Mouse (Mus musculus) hindbrain, postnatal 0 days (tissue): ENCODE data around the gene Pde4b. TPM values are rescaled to one million over a fixed set of nuclear protein-coding genes. Genes with fewer than 3 reads are reported as not detected.
A peak's percentile ranks its signal among the peaks of the same experiment; 100 is the strongest.

ENCODE experiments used
- ATAC-seq: fragments of 200-750 bp; cut with Nextera tagmentation; 2 replicates; pipeline ENCODE4 v1.8.0; 2017; ENCODE audit warnings: mild to moderate bottlenecking, moderate TSS enrichment, moderate library complexity
- DNase-seq: peaks from one replicate; pipeline ENCODE4 v3.0.0-alpha.2; 2015; ENCODE audit warnings: low spot score
- H3K27ac ChIP-seq: fragments of 300-500 bp; sonication (generic); 2 replicates; pipeline ENCODE4 v1.5.1; 2014; ENCODE audit warnings: mild to moderate bottlenecking
- H3K27me3 ChIP-seq: fragments of 300-500 bp; sonication (generic); 2 replicates; pipeline ENCODE4 v1.6.1; 2014; ENCODE audit warnings: low read length, mixed read lengths; ENCODE audit not compliant: insufficient read depth
- H3K36me3 ChIP-seq: fragments of 300-500 bp; sonication (generic); 2 replicates; pipeline ENCODE4 v1.6.1; 2014; ENCODE audit warnings: low read length, mixed read lengths; ENCODE audit not compliant: insufficient read depth
- H3K4me1 ChIP-seq: fragments of 300-500 bp; sonication (generic); 2 replicates; pipeline ENCODE4 v1.6.1; 2014; ENCODE audit warnings: antibody characterized with exemption, low read length, mixed read lengths; ENCODE audit not compliant: insufficient read depth
- H3K4me2 ChIP-seq: fragments of 300-500 bp; sonication (generic); 2 replicates; pipeline ENCODE4 v1.6.1; 2014; ENCODE audit warnings: low read depth, mild to moderate bottlenecking, low read length, moderate library complexity, mixed read lengths
- H3K4me3 ChIP-seq: fragments of 300-500 bp; sonication (generic); 2 replicates; pipeline ENCODE4 v1.5.1; 2014; ENCODE audit warnings: low read length
- H3K9ac ChIP-seq: fragments of 300-500 bp; sonication (generic); replicated peaks from 2 replicates; pipeline ENCODE4 v1.6.1; 2014; ENCODE audit warnings: mild to moderate bottlenecking, low read length, moderate library complexity, mixed read lengths
- H3K9me3 ChIP-seq: fragments of 300-500 bp; sonication (generic); 2 replicates; pipeline ENCODE4 v1.6.1; 2016; ENCODE audit warnings: low read length, mixed read lengths
- CTCF ChIP-seq: IDR thresholded peaks from 2 replicates; pipeline ENCODE4 v1.5.1; 2016; ENCODE audit warnings: antibody characterized with exemption, control low read depth, low read depth
- WGBS: fragments of 180-500 bp; shearing (Covaris S2); extraction: QIAGEN DNeasy Blood & Tissue Kit; methylation state at CpG from one replicate; pipeline ENCODE4 v1.1.7; 2014; 5-methylcytosine and 5-hydroxymethylcytosine counted together
- polyA plus RNA-seq: library from polyadenylated mRNA; unstranded; fragments of >200 nt; fragmentation: Nextera tagmentation; extraction: Ambion mirVana; gene quantifications from 2 replicates; pipeline ENCODE4 v1.2.1, GENCODE M21; 2015
- total RNA-seq: library from RNA; depleted of rRNA; stranded (reverse); fragments of >200 nt; gene quantifications from 2 replicates; pipeline ENCODE4 v1.2.3, GENCODE M21; 2014

Pde4b gene
- total and polyA plus RNA-seq, 2 experiments from 2014 or later, result 46.8 to 62.5 TPM

DNA sequence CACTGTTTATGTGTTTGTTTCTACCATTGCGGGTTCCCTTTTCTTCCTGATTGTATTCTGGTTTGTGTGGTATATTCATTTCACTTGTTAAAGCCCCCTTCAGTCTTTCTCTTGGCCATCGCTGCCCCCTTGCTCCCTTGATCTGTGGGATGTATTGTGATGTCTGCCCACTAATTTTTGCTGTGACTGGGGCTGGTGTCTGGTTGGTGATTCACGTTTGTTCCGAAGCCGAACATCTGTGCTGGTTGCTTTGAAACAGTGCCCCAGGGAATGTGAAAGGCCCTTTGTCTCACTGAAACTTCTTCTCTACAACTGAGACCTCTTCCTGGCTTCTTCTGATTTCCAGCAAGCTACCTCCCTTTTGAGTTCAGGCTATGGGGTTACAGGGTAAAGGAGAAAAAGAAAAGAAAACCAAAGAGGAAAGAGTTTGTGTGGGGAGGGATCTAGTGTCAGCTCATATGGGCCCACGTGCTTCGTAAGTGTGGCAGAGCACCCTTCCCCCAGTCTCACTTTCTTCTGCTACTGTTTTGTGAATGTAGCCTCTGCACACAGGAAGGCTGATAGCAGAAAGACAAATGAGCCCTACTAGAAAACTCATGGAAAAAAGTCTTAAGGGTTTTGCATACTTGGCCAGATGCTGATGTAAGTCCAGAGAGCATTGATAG is 396.1 kb downstream of the Pde4b start:
- ATAC-seq (no peak), DNase-seq (no peak)
- Histone ChIP-seq H3K4me3 (no peak overlapping the region), H3K9me3 (no peaks in the 10 kb centered on the region), H3K27ac (no peak overlapping the region), H3K36me3 (no peaks in the 10 kb centered on the region), H3K4me2 (no peak overlapping the region), H3K27me3 (no peaks in the 10 kb centered on the region), H3K9ac (no peak overlapping the region), H3K4me1 (no peaks in the 10 kb centered on the region)
- TF ChIP-seq CTCF, result no peak
- 37% methylated on average over 7 of the region's 7 CpGs for WGBS

DNA sequence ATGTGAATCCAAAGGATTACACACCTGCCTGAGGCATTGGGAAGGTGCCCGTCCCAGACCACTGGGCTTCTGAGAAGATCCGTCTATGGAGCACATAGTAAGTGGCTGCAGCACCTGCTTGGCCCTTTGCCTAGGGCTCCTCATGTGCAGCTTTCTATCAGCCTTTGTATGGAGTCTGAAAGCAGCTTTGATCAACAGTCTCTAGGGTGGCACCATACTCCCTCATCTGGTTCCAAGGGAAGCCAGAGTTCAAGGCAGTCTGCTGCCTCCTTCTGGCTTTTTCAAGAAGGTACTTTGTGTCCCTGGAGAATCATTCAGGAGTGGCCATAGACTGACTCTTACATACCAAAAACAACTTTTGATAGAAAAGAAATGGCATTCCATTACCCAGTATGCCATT is 397.4 kb downstream of the Pde4b start:
- Histone ChIP-seq H3K36me3 (no peaks in the 10 kb centered on the region), H3K4me2 (no peak overlapping the region), H3K27ac (no peak overlapping the region), H3K4me3 (no peak overlapping the region), H3K4me1 (no peaks in the 10 kb centered on the region), H3K9ac (no peak overlapping the region), H3K9me3 (no peaks in the 10 kb centered on the region), H3K27me3 (no peaks in the 10 kb centered on the region)
- DNase-seq (peak; percentile 50), ATAC-seq (peak; percentile 48; the same call in 1 of the 2 replicates)
- TF ChIP-seq CTCF, result peak; percentile 39
- WGBS, result 68% methylated on average over 2 of the region's 2 CpGs

GRCm38 (mm10) chr4:102486134-102486920 is 399.0 kb downstream of the Pde4b start:
- Histone ChIP-seq H3K4me1 (no peaks in the 10 kb centered on the region), H3K36me3 (no peaks in the 10 kb centered on the region), H3K4me3 (no peak overlapping the region), H3K27ac (no peak overlapping the region), H3K27me3 (no peaks in the 10 kb centered on the region), H3K4me2 (no peak overlapping the region), H3K9ac (no peak overlapping the region), H3K9me3 (no peaks in the 10 kb centered on the region)
- DNase-seq (peak; percentile 67), ATAC-seq (0 out of 2 replicates have a peak, but pooled peaks have one; percentile 61)
- 33% methylated on average over 4 of the region's 4 CpGs for WGBS
- TF ChIP-seq CTCF, result peak; percentile 65

GRCm38 (mm10) chr4:102486921-102487240 is 399.5 kb downstream of the Pde4b start:
- Histone ChIP-seq H3K4me1 (no peaks in the 10 kb centered on the region), H3K36me3 (no peaks in the 10 kb centered on the region), H3K4me2 (no peak overlapping the region), H3K27ac (no peak overlapping the region), H3K9ac (no peak overlapping the region), H3K27me3 (no peaks in the 10 kb centered on the region), H3K4me3 (no peak overlapping the region), H3K9me3 (no peaks in the 10 kb centered on the region)
- TF ChIP-seq CTCF, result no peak
- DNase-seq (no peak), ATAC-seq (no peak)
- WGBS, result 64% methylated on average over 3 of the region's 3 CpGs

DNA sequence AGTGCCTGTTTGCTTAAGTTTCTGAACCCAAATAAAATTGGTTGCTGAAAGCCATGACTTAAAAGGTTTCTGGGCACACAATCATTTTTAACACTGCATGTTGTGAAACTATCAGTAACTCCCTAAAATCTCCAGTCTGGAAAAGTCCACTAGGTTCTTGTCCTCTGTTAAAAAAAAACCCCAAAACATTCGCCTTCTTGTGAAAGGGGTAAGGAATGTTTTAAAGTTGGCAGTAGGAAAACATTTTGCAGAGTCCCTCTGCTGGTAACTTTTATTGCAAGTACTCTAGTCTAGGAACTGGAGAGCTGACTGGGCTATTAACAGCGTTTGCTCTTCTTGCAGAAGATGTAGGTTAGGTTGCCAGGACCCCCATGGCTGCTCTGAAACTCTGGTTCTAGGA is 400.7 kb downstream of the Pde4b start:
- no peak for ATAC-seq
- H3K9me3 ChIP-seq, result no peaks in the 10 kb centered on the region
- WGBS, result 38% methylated on average over 2 of the region's 2 CpGs
- peak; percentile 43 for TF ChIP-seq CTCF
- H3K4me2 ChIP-seq, result no peak overlapping the region
- no peaks in the 10 kb centered on the region for H3K4me1 ChIP-seq
- no peak overlapping the region for H3K27ac ChIP-seq
- no peaks in the 10 kb centered on the region for H3K27me3 ChIP-seq
- H3K9ac ChIP-seq, result no peak overlapping the region
- no peaks in the 10 kb centered on the region for H3K36me3 ChIP-seq
- no peak overlapping the region for H3K4me3 ChIP-seq
- DNase-seq, result peak; percentile 42

GRCm38 (mm10) chr4:102491468-102492123 is 404.3 kb downstream of the Pde4b start:
- no peak for TF ChIP-seq CTCF
- H3K36me3 ChIP-seq, result no peaks in the 10 kb centered on the region
- no peaks in the 10 kb centered on the region for H3K4me1 ChIP-seq
- WGBS, result 80% methylated on average over 11 of the region's 11 CpGs
- DNase-seq (no peak), ATAC-seq (no peak)
- no peak overlapping the region for H3K4me2 ChIP-seq
- no peak overlapping the region for H3K27ac ChIP-seq
- H3K27me3 ChIP-seq, result no peaks in the 10 kb centered on the region
- no peaks in the 10 kb centered on the region for H3K9me3 ChIP-seq
- H3K4me3 ChIP-seq, result no peak overlapping the region
- no peak overlapping the region for H3K9ac ChIP-seq
